Mouse (Mus musculus): ENCODE measurements around the gene Vps37b.

- TF ChIP-seq EP300 (IDR thresholded peaks at IDR 0.05; ENCODE audit: low read depth) (no peak), CTCF (IDR thresholded peaks at IDR 0.05; ENCODE audit: low read depth) (no peak)
Observed at GRCm38 (mm10) chr5:123986925-123987324, 45.1 kb downstream of the Vps37b start.
